ENCODE assay signal across 8 mouse cellular contexts in the genomic region with DNA sequence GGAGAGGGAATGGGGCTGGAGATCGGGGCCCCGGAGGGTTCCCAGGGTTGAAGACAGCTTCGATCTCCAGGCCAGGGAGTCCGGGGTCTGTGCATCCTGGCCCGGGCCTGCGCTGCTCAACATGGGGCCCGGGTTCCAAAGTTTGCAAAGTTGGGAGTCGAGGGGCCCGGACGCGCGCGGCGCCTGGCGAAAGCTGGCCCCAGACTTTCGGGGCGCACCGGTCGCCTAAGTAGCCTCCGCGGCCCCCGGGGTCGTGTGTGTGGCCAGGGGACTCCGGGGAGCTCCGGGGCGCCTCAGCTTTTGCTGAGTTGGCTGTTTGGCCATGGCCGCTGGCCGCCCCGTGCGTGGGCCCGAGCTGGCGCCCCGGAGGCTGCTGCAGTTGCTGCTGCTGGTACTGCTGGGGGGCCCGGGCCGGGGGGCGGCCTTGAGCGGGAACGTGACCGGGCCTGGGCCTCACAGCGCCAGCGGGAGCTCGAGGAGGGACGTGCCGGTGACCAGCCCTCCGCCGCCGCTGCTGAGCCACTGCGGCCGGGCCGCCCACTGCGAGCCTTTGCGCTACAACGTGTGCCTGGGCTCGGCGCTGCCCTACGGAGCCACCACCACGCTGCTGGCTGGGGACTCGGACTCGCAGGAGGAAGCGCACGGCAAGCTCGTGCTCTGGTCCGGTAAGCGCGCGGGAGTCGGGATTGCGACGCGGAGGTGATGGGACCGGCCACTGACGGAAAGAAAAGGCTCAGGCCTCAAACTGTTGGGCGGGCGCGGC. TPM values are rescaled to one million over a fixed set of nuclear protein-coding genes. Genes with fewer than 3 reads are reported as not detected.
DNase-seq lines count a peak whose midpoint lies in the region; ATAC-seq and TF ChIP-seq lines count a peak whose summit lies in the region.

No protein-coding gene starts in this region.

- H3K27ac ChIP-seq in gastrocnemius, adult 2 months, result peak overlapping the region; percentile 86
- peak overlapping the region; percentile 85 for H3K27ac ChIP-seq in hindbrain, embryonic 15.5 days (replicated peaks)
- H3K27ac ChIP-seq in liver, embryonic 11.5 days (ENCODE audit: low read depth, low read length), result peak overlapping the region; percentile 76
- peak overlapping the region; percentile 60 for H3K27ac ChIP-seq in midbrain, postnatal 0 days (ENCODE audit: low read depth, low read length)

- TF ChIP-seq CTCF in brain, embryonic 14.5 days (IDR thresholded peaks at IDR 0.05; ENCODE audit: borderline replicate concordance, extremely low read depth, insufficient read depth, insufficient read length), result no peak
- no peak for TF ChIP-seq CTCF in gastrocnemius, adult 2 months (IDR thresholded peaks at IDR 0.05)
- TF ChIP-seq CTCF in midbrain, postnatal 0 days (IDR thresholded peaks at IDR 0.05), result no peak

- peak overlapping the region; percentile 96 for H3K4me3 ChIP-seq in gastrocnemius, adult 2 months
- peak overlapping the region; percentile 89 for H3K4me3 ChIP-seq in hindbrain, embryonic 15.5 days
- peak overlapping the region; percentile 75 for H3K4me3 ChIP-seq in liver, embryonic 11.5 days (ENCODE audit: low read depth, low read length)
- peak overlapping the region; percentile 64 for H3K4me3 ChIP-seq in midbrain, postnatal 0 days (ENCODE audit: low read depth, low read length)

- intact Hi-C loops in gastrocnemius, adult 2 months (cut with DNase I), result no loop called here

- H3K27me3 ChIP-seq in hindbrain, embryonic 15.5 days, result no peaks in the 10 kb centered on the region
- H3K27me3 ChIP-seq in liver, embryonic 11.5 days (replicated peaks; ENCODE audit: control insufficient read depth, insufficient read depth, low read length), result peaks cover 20% of the 10 kb centered on the region
- H3K27me3 ChIP-seq in midbrain, postnatal 0 days (ENCODE audit: insufficient read depth, low read length), result no peaks in the 10 kb centered on the region

- TF ChIP-seq POLR2A in brain, embryonic 14.5 days (IDR thresholded peaks at IDR 0.05; ENCODE audit: borderline replicate concordance, extremely low read depth, insufficient read depth, insufficient read length, poor library complexity, severe bottlenecking), result peak; percentile 66; the same call in 1 of the 2 replicates

- peaks cover 15% of the 10 kb centered on the region; the same call in 1 of the 2 replicates for H3K4me1 ChIP-seq in hindbrain, embryonic 15.5 days (replicated peaks)
- peaks cover 13% of the 10 kb centered on the region; the same call in 1 of the 2 replicates for H3K4me1 ChIP-seq in liver, embryonic 11.5 days (replicated peaks; ENCODE audit: control insufficient read depth, insufficient read depth, low read length)
- no peaks in the 10 kb centered on the region for H3K4me1 ChIP-seq in midbrain, postnatal 0 days (ENCODE audit: insufficient read depth, low read length)

- peak overlapping the region; percentile 99 for H3K4me2 ChIP-seq in hindbrain, embryonic 15.5 days
- H3K4me2 ChIP-seq in liver, embryonic 11.5 days, result peak overlapping the region; percentile 85
- peak overlapping the region; percentile 89 for H3K4me2 ChIP-seq in midbrain, postnatal 0 days (ENCODE audit: low read depth, low read length, poor library complexity, severe bottlenecking)

- H3K36me3 ChIP-seq in hindbrain, embryonic 15.5 days, result no peaks in the 10 kb centered on the region
- no peaks in the 10 kb centered on the region for H3K36me3 ChIP-seq in liver, embryonic 11.5 days (ENCODE audit: control insufficient read depth, insufficient read depth, low read length)
- H3K36me3 ChIP-seq in midbrain, postnatal 0 days (ENCODE audit: insufficient read depth, low read length), result no peaks in the 10 kb centered on the region

- WGBS in hindbrain, embryonic 15.5 days, result 0% methylated on average over 70 of the region's 75 CpGs
- WGBS in liver, embryonic 11.5 days, result under 1% methylated on average over 75 of the region's 75 CpGs
- whole genome bisulfite sequencing in midbrain, postnatal 0 days, result under 1% methylated on average over 69 of the region's 75 CpGs

- H3K9me3 ChIP-seq in hindbrain, embryonic 15.5 days, result no peaks in the 10 kb centered on the region
- H3K9me3 ChIP-seq in liver, embryonic 11.5 days (ENCODE audit: control insufficient read depth, low read length), result no peaks in the 10 kb centered on the region
- no peaks in the 10 kb centered on the region for H3K9me3 ChIP-seq in midbrain, postnatal 0 days (ENCODE audit: low read length)

- H3K9ac ChIP-seq in hindbrain, embryonic 15.5 days, result peak overlapping the region; percentile 67
- H3K9ac ChIP-seq in liver, embryonic 11.5 days (ENCODE audit: low read depth, low read length), result peak overlapping the region; percentile 88
- peak overlapping the region; percentile 61 for H3K9ac ChIP-seq in midbrain, postnatal 0 days (replicated peaks; ENCODE audit: low read length, poor library complexity, severe bottlenecking)

- DNase-seq in frontal cortex, postnatal 25 days (ENCODE audit: low spot score in 2 of 2), result no peak
- DNase-seq in brain, embryonic 14.5 days (ENCODE audit: low read depth), result peak; percentile 75
- peak; percentile 79 for DNase-seq in gastrocnemius, adult 2 months
- DNase-seq in liver, embryonic 11.5 days (ENCODE audit: low spot score), result peak; percentile 77
- peak; percentile 44 for DNase-seq in midbrain, postnatal 0 days (ENCODE audit: low spot score)
- DNase-seq in thymus, postnatal 4 days, result peak; percentile 73

- ATAC-seq in frontal cortex, adult (ENCODE audit: low TSS enrichment), result peak; percentile 79; the same call in 1 of the 2 replicates
- peak; percentile 82 for ATAC-seq in hindbrain, embryonic 15.5 days (ENCODE audit: low FRiP score, low read depth)
- ATAC-seq in liver, embryonic 11.5 days (replicated peaks; ENCODE audit: low FRiP score), result peak; percentile 66
- ATAC-seq in midbrain, postnatal 0 days (ENCODE audit: low FRiP score), result peak; percentile 81

RNA-seq across cellular contexts. Expression of gene Smo, which starts 0.6 kb away (rescaled TPM):
- 31.5 and 37.8 TPM in 2 replicates for polyA plus RNA-seq in brain, embryonic 14.5 days (2012; rRNA removed)
- 1 to 10 TPM; 2.8 to 5.0 TPM for total RNA-seq in gastrocnemius, adult 2 months (2021)
- 14.7 and 15.7 TPM in 2 replicates for polyA plus RNA-seq in hindbrain, embryonic 15.5 days (2015; fragmentation: Nextera tagmentation; extraction: Ambion mirVana)
- polyA plus RNA-seq in liver, embryonic 11.5 days (2014; fragmentation: Nextera tagmentation; extraction: Ambion mirVana), result 22.3 and 22.5 TPM in 2 replicates
- 38.7 and 42.3 TPM in 2 replicates for total RNA-seq in midbrain, postnatal 0 days (2014; rRNA removed)
- 7.2 and 7.8 TPM in 2 replicates for polyA plus RNA-seq in midbrain, postnatal 0 days (2015; fragmentation: Nextera tagmentation; extraction: Ambion mirVana)

RNA-seq across cellular contexts. Expression of gene Ahcyl2, which starts 31.9 kb away (rescaled TPM):
- polyA plus RNA-seq in brain, embryonic 14.5 days (2012; rRNA removed), result 23.1 and 32.6 TPM in 2 replicates
- 10 to 100 TPM; 14.7 to 20.3 TPM for total RNA-seq in gastrocnemius, adult 2 months (2021)
- 20.2 and 20.7 TPM in 2 replicates for polyA plus RNA-seq in hindbrain, embryonic 15.5 days (2015; fragmentation: Nextera tagmentation; extraction: Ambion mirVana)
- 12.0 and 12.5 TPM in 2 replicates for polyA plus RNA-seq in liver, embryonic 11.5 days (2014; fragmentation: Nextera tagmentation; extraction: Ambion mirVana)
- 66.7 and 69.1 TPM in 2 replicates for total RNA-seq in midbrain, postnatal 0 days (2014; rRNA removed)
- polyA plus RNA-seq in midbrain, postnatal 0 days (2015; fragmentation: Nextera tagmentation; extraction: Ambion mirVana), result 12.8 and 16.0 TPM in 2 replicates

RNA-seq across cellular contexts. Expression of gene Tspan33, which starts 41.8 kb away (rescaled TPM):
- polyA plus RNA-seq in brain, embryonic 14.5 days (2012; rRNA removed), result 5.7 and 10.6 TPM in 2 replicates
- total RNA-seq in gastrocnemius, adult 2 months (2021), result 1 to 10 TPM; 1.9 to 2.8 TPM
- 11.9 and 14.4 TPM in 2 replicates for polyA plus RNA-seq in hindbrain, embryonic 15.5 days (2015; fragmentation: Nextera tagmentation; extraction: Ambion mirVana)
- 44.8 and 53.0 TPM in 2 replicates for polyA plus RNA-seq in liver, embryonic 11.5 days (2014; fragmentation: Nextera tagmentation; extraction: Ambion mirVana)
- total RNA-seq in midbrain, postnatal 0 days (2014; rRNA removed), result 13.8 and 18.5 TPM in 2 replicates
- 10.7 and 12.4 TPM in 2 replicates for polyA plus RNA-seq in midbrain, postnatal 0 days (2015; fragmentation: Nextera tagmentation; extraction: Ambion mirVana)

Comparison
In these comparisons a context has a peak if more than half of its experiments do, and no peak if none do; other contexts are left out.
1. DNase-seq: peak in brain, embryonic 14.5 days (single experiment), gastrocnemius, adult 2 months (single experiment), liver, embryonic 11.5 days (single experiment), midbrain, postnatal 0 days (single experiment) and thymus, postnatal 4 days (single experiment); none in frontal cortex, postnatal 25 days (0 of 2).
2. Peak in every context shown above with its lines, with median percentiles within 50 percentile points of each other: ATAC-seq, H3K27ac ChIP-seq, H3K4me3 ChIP-seq, H3K4me2 ChIP-seq and H3K9ac ChIP-seq.